Mouse (Mus musculus): ENCODE data around the gene Vtcn1.
"Not testable (repeated sequence)": the region's sequence is repeated elsewhere in the genome, so short reads cannot be mapped to it uniquely, and the experiment has no call there.

Gene Vtcn1

DNA sequence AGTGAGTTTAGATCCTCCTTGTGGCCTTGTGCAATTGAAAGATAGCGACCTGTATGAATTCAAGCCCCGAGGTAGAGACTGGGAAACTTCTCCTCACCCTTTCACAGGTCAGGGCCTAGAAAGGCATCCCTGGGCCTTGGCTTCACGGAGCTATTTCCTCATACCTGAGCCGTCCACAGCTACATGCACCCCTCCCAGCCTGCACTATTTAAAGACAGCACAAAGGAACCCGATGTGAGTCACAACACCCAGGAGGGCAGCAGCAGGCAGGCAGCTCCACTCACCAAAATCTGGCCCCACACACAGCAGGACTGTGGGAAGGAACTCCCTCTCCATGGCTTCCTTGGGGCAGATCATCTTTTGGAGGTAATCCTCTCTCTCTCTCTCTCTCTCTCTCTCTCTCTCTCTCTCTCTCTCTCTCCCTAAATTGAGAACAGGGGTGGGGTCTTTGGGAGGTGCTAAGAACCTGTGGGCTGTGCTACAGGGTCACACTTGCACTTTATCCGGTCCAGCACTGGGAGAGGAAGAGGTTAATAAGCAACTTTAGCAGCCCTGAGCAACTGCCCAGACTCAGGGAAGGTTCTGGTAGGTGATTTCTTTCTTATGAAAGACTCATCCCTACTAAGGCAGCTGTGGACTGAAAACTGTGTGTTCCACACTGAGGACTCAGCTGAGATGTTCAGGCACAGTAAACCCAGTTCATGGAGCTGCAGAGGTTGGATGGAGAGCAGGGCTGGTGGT is at the start of gene Vtcn1:
TSS of gene Vtcn1 (plus strand) at position 235 of the 741 bp plus-strand sequence.
- DNase-seq: peak; percentile 20 to 26

DNA sequence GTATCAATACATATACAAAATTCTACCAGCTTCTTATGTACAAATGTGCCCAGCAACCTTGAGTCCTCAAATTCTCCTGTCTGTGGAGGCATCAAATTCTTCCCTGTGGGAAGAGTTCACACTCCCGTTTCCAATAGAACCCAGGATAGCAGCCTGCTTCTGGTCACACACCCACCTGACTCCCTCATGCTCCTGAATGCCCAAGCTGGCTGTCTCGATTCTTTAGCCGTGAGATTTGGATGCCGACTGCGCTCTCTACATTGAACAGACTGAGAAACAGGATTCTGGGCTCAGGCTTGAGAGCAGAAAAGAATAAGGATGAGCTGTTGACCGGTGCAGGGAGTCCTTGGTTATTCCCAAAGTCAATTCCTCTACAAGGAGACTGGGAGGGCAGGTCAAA is 48.3 kb upstream of the Vtcn1 start:
- DNase-seq: no peak

DNA sequence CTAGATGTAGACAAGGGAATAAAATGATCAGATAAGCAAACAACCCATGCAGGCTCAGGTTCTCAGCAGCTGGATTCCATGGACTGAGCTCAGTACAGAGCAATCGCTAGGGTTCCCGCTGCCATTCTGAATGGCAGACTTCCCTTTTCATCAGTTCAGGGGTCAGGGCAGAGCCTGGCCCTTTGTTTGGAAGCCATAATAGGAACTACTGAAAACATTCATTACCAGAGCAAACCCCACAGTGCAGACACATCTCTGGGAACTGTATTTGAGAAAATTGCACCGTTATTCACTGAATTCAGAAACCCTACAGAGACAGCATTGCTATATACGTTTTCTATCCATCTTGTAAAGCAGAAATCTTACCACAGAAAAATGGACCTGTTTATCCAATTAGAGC is 47.7 kb upstream of the Vtcn1 start:
- no peak for DNase-seq

DNA sequence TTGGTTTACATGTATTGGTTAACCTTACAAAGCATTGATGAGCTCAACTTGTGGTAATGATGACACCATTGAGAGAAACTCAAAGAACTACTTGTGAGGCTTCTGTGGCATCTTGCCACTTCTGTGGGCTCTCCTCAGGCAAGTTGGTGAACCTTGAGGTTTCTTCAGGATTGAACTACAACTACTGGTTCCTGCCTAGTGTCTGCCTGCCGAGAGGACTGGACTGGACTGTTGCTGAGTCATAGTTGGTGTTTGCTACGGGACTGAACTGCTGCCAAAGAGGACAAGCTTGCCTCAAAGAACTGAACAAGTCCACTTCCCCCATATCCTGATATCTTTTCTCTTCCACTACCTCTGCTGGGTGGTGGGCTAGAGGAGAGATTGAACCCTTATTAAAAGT is 39.2 kb upstream of the Vtcn1 start:
- peak in 1 of 2 experiments; percentile 11 for DNase-seq

DNA sequence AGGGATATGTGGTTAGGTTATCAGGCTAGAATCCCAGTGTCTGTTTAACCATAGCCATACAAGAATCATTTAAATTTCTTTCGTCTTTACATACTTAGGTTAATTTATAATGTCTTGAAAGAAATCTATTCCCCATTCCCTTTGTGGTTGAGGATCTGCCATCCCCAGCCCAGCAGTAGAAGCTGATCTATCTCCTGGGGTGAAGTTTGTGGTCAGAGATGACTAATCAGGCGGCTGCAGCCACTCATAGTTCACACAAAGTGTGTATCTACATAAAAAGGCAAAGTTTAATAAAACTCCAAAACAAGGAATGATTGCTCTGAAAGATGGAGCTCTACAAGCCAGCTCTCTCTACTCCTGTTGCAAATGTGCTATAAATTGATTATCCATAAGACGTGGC is 33.6 kb upstream of the Vtcn1 start:
- no peak for DNase-seq

DNA sequence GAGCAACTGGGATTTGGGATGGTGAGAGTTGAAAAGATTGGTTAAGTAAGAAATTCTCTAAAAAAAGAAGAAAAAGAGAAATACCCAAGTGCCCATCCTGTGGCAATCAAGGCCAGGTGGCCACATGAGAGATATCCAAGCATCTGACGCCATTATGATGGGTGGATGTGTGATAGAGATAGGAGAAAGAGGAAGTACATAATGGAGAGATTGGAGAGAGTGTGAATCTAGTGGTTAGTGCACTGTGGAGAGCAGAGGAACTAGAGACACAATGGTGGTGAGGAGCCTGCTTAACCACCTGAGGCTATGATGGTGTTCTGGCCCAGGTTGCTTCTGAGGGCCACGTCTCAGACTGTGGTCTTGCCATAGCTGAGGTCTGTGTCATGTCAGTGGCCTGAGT is 31.9 kb upstream of the Vtcn1 start:
- DNase-seq: no peak

DNA sequence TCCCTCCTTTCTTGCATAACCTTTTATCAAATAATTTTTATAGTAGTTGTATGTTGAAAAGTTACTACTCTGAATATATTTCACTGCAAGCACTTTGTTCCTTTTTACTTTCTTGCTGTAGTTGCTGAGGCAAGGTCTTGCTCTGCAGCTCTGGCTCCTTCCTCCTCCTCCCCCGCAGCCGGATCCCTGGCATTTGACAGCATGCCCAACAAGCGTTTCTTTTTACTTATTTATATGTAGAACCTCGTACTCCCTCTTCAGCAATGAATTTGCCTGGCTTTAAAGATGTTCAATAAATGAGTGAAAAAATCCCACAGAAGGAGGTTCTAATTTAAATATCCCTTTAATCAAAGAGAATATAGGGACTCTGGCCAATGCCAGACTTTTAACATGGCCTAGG is 28.7 kb upstream of the Vtcn1 start:
- no peak for DNase-seq

DNA sequence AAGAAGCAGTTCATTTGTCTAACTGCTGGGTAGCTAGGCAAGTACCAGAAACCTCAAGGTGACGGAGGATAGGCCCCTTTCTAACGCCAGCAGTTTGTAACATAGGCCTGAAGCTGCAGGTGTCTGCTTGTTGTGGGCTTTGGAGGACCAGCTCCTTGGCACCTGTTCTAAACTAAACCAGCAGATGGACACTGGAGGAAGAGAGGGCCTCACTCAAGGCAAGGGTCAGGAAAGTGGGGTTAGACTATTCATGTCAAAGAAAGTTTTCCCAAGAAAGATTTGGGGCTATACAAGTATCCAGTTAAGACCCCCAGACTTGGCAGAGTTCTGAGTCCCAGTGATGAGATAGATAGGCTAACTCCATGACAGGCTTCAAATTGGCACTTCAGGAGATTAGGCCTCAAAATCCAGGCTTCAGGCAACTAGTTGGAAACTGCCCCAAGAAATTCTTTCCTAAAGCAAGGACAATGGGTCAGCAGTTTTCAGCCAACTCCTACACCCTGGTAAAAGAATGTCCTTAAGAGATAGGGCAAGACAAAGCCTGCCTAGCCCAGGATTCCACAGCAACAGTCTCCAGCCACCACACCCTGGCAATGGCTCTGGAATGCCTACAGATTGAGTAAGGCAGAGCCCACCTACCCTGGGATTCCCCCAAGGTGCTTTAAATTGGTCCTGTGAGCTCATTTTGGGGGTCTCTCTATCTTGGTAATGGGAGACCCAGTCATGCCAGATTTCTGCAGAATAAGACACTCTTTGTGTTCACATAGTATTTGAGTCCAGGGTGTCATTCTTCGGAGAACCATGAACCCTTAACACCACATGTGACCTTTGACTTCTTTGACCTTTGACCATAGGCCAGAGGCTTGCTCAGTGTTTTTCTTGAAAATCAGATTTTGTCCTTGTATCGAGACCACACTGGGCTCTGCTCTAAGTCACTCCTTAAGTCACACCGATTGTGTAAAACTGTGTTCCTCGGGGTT is 27.8 kb upstream of the Vtcn1 start:
- DNase-seq: no peak

DNA sequence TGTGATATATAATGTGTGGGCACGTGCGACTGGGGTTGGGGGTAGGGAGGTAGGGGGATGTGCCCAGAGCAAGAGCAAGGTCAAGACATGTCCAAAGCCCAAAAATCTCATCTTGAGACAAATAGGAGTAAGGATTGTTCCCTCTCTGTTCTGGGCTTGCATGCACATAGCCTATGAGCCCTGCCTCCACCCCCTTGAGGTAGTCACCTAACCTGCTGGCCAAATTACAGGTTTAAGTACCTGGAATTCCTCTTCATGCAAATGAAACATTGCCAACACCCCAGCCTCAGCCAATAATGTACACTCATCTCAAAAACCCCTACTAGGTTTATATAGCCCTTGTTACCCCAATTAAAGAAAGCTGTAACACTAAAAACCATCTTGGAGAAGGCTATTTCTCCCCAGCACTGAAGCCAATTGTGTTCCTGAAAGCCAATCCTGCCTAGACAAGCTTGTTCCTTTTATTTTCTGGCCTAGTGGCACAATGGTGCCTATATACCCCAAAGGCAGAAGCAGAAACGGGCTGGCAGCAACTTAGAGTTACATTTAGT is 26.3 kb upstream of the Vtcn1 start:
- DNase-seq: no peak

DNA sequence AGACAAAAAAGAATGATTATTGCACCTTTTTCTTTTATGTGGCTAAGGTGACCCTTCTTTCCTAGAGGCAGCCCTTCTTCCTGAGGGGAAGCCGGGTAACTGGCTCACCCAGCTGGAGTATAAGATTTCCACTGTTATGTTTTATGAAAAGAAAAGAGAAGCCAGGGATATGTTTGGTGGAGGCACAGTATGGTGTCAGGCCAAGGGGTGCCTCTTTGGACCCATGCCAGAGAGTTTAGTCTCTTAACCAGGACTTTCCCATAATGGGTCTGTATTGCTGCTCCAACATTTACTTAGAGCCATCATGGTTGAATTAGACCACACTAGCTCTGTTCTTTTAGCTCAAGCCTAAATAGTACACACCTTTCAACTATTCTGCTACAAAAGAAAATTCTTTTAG is 20.3 kb upstream of the Vtcn1 start:
- DNase-seq: no peak

DNA sequence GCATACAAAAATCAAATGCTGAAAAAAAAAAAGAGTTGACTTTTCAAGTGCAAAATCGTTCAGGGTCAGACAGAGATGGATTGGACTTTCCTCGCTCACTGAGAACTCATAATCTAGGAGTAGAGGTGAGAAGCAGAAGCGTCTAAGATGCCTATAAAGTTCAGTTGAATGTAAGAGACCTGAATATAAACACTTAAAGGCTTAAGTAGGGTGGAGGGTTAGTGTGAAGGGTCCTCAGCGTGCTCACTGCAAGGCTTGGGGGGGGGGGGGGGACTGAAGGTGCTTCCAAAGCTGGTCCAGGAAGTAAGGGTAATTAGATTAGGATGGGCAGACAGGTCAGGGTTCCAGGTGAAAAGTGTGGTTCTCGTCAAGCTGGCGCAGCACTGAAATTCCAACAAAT is 19.3 kb upstream of the Vtcn1 start:
- DNase-seq: no peak

DNA sequence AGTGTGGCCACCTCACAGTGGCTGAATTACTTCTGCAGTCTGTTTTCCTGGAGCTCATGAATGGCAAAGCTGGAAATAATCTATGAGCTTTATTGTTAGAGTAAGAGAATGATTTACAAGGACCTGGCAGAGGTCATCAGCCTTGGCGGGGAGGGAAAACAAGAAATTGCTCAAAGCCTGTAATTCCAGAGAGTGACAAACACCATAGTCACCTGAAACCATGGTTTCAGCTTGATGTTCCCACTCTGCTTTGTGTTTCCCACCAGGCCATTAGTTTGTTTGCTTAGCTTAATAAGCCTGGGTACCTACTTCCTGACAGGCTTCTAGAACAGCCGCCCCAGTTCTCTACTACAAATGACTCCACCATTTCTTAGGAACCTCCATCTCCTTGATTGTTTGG is 14.8 kb upstream of the Vtcn1 start:
- DNase-seq: peak; percentile 6 to 22

DNA sequence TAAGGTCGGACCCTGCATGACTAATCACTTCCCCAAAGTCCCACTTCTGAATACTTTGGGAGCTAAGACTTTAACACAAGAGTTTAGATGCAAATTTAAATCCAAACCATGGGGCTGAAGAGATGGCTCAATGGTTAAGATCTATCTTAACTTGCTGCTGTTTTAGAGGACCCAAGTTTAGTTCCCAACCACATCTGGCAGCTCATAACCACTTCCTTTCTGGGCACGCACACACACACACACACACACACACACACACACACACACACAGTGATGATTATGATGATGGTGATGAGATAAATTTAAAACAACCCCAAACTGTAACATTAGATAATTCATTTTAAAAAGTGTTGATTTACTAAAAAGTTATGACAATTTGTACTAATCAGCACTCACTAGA is 13.4 kb upstream of the Vtcn1 start:
- no peak for DNase-seq

DNA sequence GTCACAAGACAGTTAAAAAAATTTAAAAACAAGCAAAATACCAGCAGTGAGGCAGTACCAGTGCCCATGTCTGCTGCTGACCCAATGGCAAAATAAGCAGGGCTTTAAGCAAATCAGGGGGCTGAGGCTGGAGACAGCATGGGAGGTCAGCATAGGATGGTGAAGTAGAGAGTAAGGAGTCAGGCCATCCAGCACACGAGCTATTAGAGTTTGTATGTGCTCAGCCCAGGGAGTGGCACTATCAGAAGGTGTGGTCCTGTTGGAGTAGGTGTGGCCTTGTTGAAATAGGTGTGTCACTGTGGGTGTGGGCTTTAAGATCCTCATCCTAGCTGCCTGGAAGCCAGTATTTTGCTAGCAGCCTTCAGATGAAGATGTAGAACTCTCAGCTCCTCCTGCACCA is 9.8 kb upstream of the Vtcn1 start:
- not testable (repeated sequence) for DNase-seq

DNA sequence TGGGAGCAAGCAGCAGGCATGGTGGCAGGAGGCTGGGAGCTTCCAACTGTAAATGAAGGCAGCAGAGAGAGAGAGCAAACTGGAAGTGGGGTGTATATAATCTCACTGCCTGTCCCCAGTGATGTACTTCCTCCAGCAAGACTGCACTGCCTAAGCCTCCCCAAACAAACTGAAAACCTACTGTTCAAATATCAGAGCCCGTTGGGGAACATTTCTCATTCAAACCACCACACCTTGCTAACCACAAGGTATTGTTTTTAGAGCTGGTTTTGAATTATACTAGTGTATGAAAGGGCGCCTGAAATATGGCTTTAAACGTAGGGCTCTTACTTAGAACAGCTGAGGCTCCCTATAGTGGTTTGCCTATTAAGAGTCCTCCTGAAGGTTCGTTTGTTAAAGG is 6.5 kb upstream of the Vtcn1 start:
- DNase-seq: no peak

DNA sequence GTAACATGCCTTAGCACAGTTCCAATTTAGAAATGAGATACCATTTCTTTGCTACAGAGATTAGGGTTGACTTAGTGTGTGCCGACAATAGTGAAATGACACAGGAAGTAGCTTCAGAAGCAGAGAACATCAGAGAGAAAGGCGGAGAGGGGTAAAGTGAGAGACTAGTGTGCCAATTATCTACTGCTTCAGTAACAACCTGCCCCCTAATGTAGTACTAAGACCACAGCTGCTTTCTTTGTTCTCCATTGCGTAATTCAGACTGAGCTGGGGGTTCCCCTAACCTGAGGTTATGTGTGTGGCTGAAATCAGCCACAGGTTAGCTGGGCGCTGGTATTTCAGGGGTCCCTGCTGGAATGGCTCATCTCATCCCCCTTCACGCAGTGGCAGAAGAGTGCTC is 5.7 kb upstream of the Vtcn1 start:
- no peak for DNase-seq

DNA sequence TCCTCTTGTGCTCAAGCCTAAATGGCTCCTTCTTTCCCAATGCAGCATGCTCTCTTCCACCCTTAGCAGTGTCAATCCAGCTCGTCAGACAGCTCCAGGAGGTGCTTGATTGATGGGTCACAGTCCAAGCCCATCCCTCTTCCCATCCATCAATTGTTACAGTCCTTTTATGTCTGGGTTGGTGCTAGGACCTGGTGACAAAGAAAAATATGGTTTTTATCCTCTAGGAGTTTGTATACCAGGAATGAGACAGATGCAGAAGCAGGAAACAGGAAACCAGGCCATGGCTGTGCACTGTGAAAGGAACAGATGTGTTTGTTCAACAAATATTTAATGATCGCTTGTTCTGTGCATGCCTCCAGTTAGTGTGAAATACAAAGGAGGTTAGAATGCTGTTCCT is 4.4 kb upstream of the Vtcn1 start:
- no peak for DNase-seq

DNA sequence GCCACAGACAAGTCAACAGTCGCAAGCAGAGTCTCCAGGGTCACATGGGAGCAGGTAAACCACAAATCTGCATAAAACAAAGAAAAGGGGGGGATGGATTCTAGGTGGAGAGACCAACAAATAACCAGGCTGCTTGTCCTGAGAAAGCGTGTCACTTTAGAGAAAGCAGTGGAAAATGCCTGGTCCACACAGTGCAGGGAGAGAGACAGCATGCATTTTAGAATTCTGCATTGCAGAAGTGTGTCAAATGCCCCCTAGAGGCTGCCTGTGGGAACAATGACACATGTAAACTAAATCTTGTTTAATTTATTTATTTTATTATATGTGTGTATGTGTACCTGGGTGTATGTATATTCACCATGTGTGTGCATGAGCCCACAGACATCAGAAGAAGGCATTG is 4.0 kb upstream of the Vtcn1 start:
- DNase-seq: no peak

DNA sequence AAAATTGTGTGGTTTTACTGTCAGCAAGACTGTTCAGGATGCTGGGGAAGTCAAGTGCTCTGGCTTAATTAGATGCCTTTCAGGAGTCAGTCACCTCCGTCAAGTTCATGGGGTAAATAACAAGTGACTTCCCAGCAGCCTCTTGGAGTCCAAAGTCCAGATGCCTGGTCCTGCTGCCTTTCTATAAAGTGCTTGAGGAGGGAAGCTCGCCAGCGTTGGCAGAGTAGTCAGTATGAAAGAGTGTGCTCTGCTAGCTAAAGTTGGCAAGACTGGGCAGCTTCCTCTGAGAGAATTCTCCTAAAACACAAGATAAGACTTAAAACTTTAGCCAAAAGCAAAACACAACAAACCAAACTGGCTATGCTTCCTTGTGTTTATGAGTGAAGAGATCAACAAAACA is 18.5 kb downstream of the Vtcn1 start:
- DNase-seq: peak; percentile 71 to 75

DNA sequence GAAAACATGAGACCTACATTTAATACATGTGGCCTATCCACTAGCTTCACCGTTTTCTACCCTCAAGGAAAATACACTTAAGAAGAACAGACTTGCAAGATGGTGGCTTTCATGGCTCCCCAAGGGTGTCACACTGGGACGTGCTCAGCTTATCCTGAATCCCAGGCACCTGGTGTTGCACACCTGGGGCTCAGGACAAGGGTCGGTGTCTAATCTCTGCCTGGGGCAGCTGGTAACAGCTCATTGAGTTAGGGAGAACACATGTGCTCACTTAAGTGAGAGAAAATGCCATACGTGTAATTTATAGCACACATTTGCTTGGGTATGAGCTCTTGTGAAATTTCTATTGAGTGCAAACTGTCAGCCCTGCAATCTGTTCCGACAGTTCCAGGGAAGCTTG is 19.1 kb downstream of the Vtcn1 start:
- DNase-seq: no peak

DNA sequence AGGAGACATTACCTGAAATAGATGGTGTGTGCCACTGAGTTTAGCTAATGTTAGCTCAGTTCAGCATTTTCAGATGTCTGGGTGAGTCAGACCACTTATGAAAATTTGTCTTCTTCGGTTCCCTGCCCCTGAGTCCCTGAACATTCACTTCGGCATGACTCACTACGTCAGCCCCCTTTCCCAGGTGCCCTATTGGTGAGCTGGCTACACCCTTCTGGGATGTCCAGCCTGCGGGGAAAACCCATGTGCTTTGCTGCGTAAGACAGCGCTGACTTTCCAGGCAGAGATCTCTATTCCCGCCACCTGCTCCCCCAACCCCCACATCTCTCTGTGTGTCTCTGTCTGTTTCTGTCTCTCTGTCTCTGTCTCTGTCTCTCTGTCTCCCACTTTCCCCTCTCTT is 23.1 kb downstream of the Vtcn1 start:
- DNase-seq: no peak

DNA sequence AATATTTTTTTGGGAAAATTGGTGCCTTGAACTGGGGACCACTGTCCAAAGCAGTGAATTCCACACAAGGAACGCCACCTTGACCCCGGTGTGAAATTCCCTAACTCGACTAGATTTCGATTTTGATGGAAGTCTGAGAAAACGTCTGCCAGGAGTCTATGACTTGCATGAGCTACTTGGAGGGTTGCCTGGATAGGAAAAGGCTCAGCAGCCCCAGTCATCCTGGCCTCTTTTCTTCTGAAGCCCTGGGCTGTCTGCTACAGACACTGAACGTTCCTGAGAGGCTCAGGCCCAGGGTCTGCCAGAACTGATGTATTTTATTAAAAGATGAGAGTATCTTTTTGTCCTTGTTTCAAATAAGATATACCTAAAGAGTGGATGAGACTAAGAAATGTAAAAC is 25.2 kb downstream of the Vtcn1 start:
- DNase-seq: no peak

DNA sequence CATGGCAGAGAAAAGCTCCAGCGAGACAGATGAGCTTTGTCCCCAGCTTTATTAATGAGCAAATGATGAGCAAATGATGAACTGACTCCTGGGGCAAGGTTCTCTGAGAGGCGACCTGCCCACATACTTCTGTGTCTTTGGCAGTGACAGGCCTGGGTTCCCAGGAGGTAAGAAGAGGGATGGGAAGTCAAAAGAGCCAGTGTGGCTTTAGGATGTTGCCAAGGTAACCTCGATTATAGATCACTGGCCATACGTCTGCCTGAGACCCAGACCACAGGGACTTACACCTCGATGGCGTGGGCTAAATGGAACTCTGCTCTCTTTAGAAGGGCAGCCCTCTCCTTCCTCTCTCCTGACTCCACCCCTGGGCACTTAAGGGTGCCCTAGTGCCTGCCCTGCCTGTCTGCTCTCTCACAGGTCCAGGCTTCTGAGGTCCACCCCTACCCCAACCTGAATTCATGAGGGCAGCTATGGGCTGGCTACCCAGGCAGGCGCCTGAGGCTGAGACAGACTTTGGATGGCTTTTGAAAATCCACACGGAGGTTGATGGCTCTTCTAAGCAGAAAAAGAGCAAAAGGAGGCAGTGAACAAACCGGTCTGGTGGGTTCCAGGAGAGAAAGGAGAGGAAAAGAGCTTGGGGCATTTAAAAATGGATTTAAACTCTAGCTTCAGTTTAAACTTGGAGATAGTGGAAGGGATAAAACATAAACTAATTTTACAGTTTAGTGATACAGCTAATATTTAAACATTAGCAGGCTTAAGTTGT is 31.0 kb downstream of the Vtcn1 start:
- DNase-seq: peak; percentile 6 to 10

Data from kidney, adult 8-10 months (tissue).